ENCODE assay signal across 24 mouse cellular contexts in genomic region chr9:5708482-5708881, GRCm38 (mm10).
DNase-seq lines count a peak whose midpoint lies in the region; ATAC-seq and TF ChIP-seq lines count a peak whose summit lies in the region.
"Had no signal": no experiment of that assay in that cellular context is flagged by ENCODE, and none has a peak within 500 bp of the region (broad histone marks: within the 10 kb centered on the region; RNA-seq: fewer than 3 reads in every experiment).

No protein-coding gene starts in this region.

- no peak for TF ChIP-seq CTCF in kidney, adult 2 months (conservative IDR thresholded peaks at IDR 0.05; ENCODE audit: insufficient read depth, insufficient read length, low read depth, low read length)
- no peak for TF ChIP-seq CTCF in testis, adult 2 months (IDR thresholded peaks at IDR 0.05; ENCODE audit: control insufficient read depth, insufficient read depth, insufficient replicate concordance, low read depth, low read length)

- ATAC-seq in kidney, embryonic 15.5 days (replicated peaks; ENCODE audit: low FRiP score), result 0 out of 2 replicates have a peak, but pooled peaks have one; percentile 60
- ATAC-seq: activated CD4-positive, CD25-positive, alpha-beta regulatory T cell, adult 4 months; CD4-positive, CD25-positive, alpha-beta regulatory T cell, adult 4 months; forebrain, embryonic 13.5 days; forebrain, embryonic 15.5 days; Patski had no signal

- H3K9me3 ChIP-seq in kidney, embryonic 15.5 days (replicated peaks), result no peaks in the 10 kb centered on the region
- H3K9me3 ChIP-seq: embryonic facial prominence, embryonic 10.5 days; embryonic facial prominence, embryonic 12.5 days; forebrain, embryonic 13.5 days; forebrain, embryonic 15.5 days; G1E had no signal

- H3K27ac ChIP-seq in kidney, adult 2 months (ENCODE audit: insufficient read depth, low read depth, low read length), result no peak overlapping the region
- no peak overlapping the region for H3K27ac ChIP-seq in kidney, embryonic 15.5 days
- no peak overlapping the region for H3K27ac ChIP-seq in testis, adult 2 months (ENCODE audit: control insufficient read depth, insufficient read depth, low read depth, low read length)
- H3K27ac ChIP-seq: embryonic facial prominence, embryonic 10.5 days; embryonic facial prominence, embryonic 12.5 days; forebrain, embryonic 13.5 days; forebrain, embryonic 15.5 days had no signal

- no peaks in the 10 kb centered on the region for H3K4me1 ChIP-seq in kidney, adult 2 months (ENCODE audit: control insufficient read depth, insufficient read depth, low read length)
- H3K4me1 ChIP-seq in kidney, embryonic 15.5 days, result no peaks in the 10 kb centered on the region
- H3K4me1 ChIP-seq in testis, adult 2 months (ENCODE audit: control insufficient read depth, insufficient read depth, low read length), result no peaks in the 10 kb centered on the region
- H3K4me1 ChIP-seq: embryonic facial prominence, embryonic 10.5 days; embryonic facial prominence, embryonic 12.5 days; forebrain, embryonic 13.5 days; forebrain, embryonic 15.5 days had no signal

- H3K4me2 ChIP-seq in kidney, embryonic 15.5 days, result no peak overlapping the region
- H3K4me2 ChIP-seq: embryonic facial prominence, embryonic 12.5 days; forebrain, embryonic 13.5 days; forebrain, embryonic 15.5 days had no signal

- H3K36me3 ChIP-seq in kidney, adult 2 months (ENCODE audit: control insufficient read depth, insufficient read depth, low read length), result no peaks in the 10 kb centered on the region
- H3K36me3 ChIP-seq in kidney, embryonic 15.5 days, result no peaks in the 10 kb centered on the region
- H3K36me3 ChIP-seq in testis, adult 2 months (ENCODE audit: control insufficient read depth, insufficient read depth, low read length), result no peaks in the 10 kb centered on the region
- H3K36me3 ChIP-seq: embryonic facial prominence, embryonic 10.5 days; embryonic facial prominence, embryonic 12.5 days; forebrain, embryonic 15.5 days; G1E had no signal

- peak; percentile 23 for DNase-seq in kidney, adult 2 months
- no peak for DNase-seq in kidney, adult 18-20 months
- DNase-seq in kidney, postnatal 14 days, result no peak
- DNase-seq in testis, postnatal 10 days (ENCODE audit: low spot score), result no peak
- DNase-seq: adrenal gland, adult 8-10 months; adrenal gland, postnatal 14 days; adrenal gland, postnatal 36 days; B cell, adult 2 months; cerebellum, adult 11-12 months; cerebellum, adult 2 months; cerebellum, adult 9-10 months; cerebellum, postnatal 10 days; cerebellum, postnatal 25 days had no signal

- WGBS in kidney, adult 2 months, result 45% methylated on average over 3 of the region's 3 CpGs
- 62% methylated on average over 3 of the region's 3 CpGs for WGBS in kidney, embryonic 15.5 days

- no peak for TF ChIP-seq POLR2A in kidney, adult 2 months (IDR thresholded peaks at IDR 0.05; ENCODE audit: low read depth, low read length)
- no peak for TF ChIP-seq POLR2A in testis, adult 2 months (IDR thresholded peaks at IDR 0.05; ENCODE audit: control insufficient read depth, low read depth, low read length)

- H3K4me3 ChIP-seq in kidney, adult 2 months (ENCODE audit: insufficient read depth, low read depth, low read length), result no peak overlapping the region
- no peak overlapping the region for H3K4me3 ChIP-seq in kidney, embryonic 15.5 days (replicated peaks)
- H3K4me3 ChIP-seq in testis, adult 2 months (ENCODE audit: control insufficient read depth, low read depth, low read length), result peak overlapping the region; percentile 52; the same call in 1 of the 2 replicates
- H3K4me3 ChIP-seq: embryonic facial prominence, embryonic 10.5 days; embryonic facial prominence, embryonic 12.5 days; forebrain, embryonic 13.5 days; forebrain, embryonic 15.5 days had no signal

- no peak overlapping the region for H3K9ac ChIP-seq in kidney, embryonic 15.5 days
- H3K9ac ChIP-seq: embryonic facial prominence, embryonic 12.5 days; forebrain, embryonic 13.5 days; forebrain, embryonic 15.5 days had no signal

- no peaks in the 10 kb centered on the region for H3K27me3 ChIP-seq in kidney, adult 2 months (replicated peaks; ENCODE audit: control insufficient read depth, insufficient read depth, low read length)
- H3K27me3 ChIP-seq in kidney, embryonic 15.5 days, result no peaks in the 10 kb centered on the region
- no peaks in the 10 kb centered on the region for H3K27me3 ChIP-seq in testis, adult 2 months (ENCODE audit: control insufficient read depth, insufficient read depth, low read length)
- H3K27me3 ChIP-seq: CH12.LX; embryonic facial prominence, embryonic 12.5 days; forebrain, embryonic 13.5 days; forebrain, embryonic 15.5 days; Patski had no signal
